8 mouse cellular contexts compared by ENCODE assay signal in genomic region chr14:46380286-46380721, GRCm38 (mm10). TPM values are rescaled to one million over a fixed set of nuclear protein-coding genes. Genes with fewer than 3 reads are reported as not detected.
DNase-seq lines count a peak whose midpoint lies in the region; ATAC-seq lines count a peak whose summit lies in the region.

No protein-coding gene starts in this region.

- peak overlapping the region; percentile 49 for H3K4me2 ChIP-seq in midbrain, embryonic 15.5 days

- H3K27me3 ChIP-seq in limb, embryonic 10.5 days (ENCODE audit: low read depth, poor library complexity, severe bottlenecking): peaks cover 38% of the 10 kb centered on the region; the same call in 1 of the 2 replicates
- H3K27me3 ChIP-seq in midbrain, embryonic 15.5 days (replicated peaks): peaks cover 44% of the 10 kb centered on the region

- H3K36me3 ChIP-seq in limb, embryonic 10.5 days: peaks cover 32% of the 10 kb centered on the region
- H3K36me3 ChIP-seq in midbrain, embryonic 15.5 days (replicated peaks): no peaks in the 10 kb centered on the region

- H3K27ac ChIP-seq in limb, embryonic 10.5 days: peak overlapping the region; percentile 83
- H3K27ac ChIP-seq in midbrain, embryonic 15.5 days: no peak overlapping the region

- peaks cover 46% of the 10 kb centered on the region for H3K4me1 ChIP-seq in limb, embryonic 10.5 days
- peaks cover 10% of the 10 kb centered on the region for H3K4me1 ChIP-seq in midbrain, embryonic 15.5 days

- H3K9me3 ChIP-seq in limb, embryonic 10.5 days (replicated peaks): no peaks in the 10 kb centered on the region
- H3K9me3 ChIP-seq in midbrain, embryonic 15.5 days: no peaks in the 10 kb centered on the region

- peak overlapping the region; percentile 52 for H3K4me3 ChIP-seq in limb, embryonic 10.5 days
- peak overlapping the region; percentile 27 for H3K4me3 ChIP-seq in midbrain, embryonic 15.5 days

- no peak overlapping the region for H3K9ac ChIP-seq in midbrain, embryonic 15.5 days

- peak; percentile 52 for DNase-seq in R1 (ENCODE audit: low read depth, low spot score)
- peak; percentile 52 for DNase-seq in embryo, embryonic 10 days (ENCODE audit: low spot score)
- DNase-seq in heart, postnatal 4 days: peak; percentile 47
- DNase-seq in limb, embryonic 10.5 days (ENCODE audit: low spot score): peak; percentile 70
- no peak for DNase-seq in right cerebral cortex, adult 2 months (ENCODE audit: low spot score in 2 of 2)
- DNase-seq in adrenal gland, adult 8-10 months: no peak
- no peak for DNase-seq in right cerebral cortex, postnatal 4 days

- peak; percentile 80 for ATAC-seq in midbrain, embryonic 15.5 days (replicated peaks)

- WGBS in limb, embryonic 10.5 days: 6% methylated on average over 31 of the region's 31 CpGs
- 5% methylated on average over 31 of the region's 31 CpGs for WGBS in midbrain, embryonic 15.5 days

RNA-seq across cellular contexts. Expression of gene Gm15217, which starts 1.1 kb away (rescaled TPM):
- not detected for total RNA-seq in heart, postnatal 4 days (2021)
- 0.31 and 0.35 TPM in 2 replicates for polyA plus RNA-seq in limb, embryonic 10.5 days (2016; fragmentation: Nextera tagmentation; extraction: Ambion mirVana)
- polyA plus RNA-seq in midbrain, embryonic 15.5 days (2015; fragmentation: Nextera tagmentation; extraction: Ambion mirVana): not detected in 2 replicates
- total RNA-seq in adrenal gland, adult 8-10 months (2022): not detected

RNA-seq across cellular contexts. Expression of gene Bmp4, which starts 10.2 kb away (rescaled TPM):
- total RNA-seq in heart, postnatal 4 days (2021): 10 to 100 TPM; 10.2 to 16.2 TPM
- polyA plus RNA-seq in limb, embryonic 10.5 days (2016; fragmentation: Nextera tagmentation; extraction: Ambion mirVana): 73.3 and 87.4 TPM in 2 replicates
- polyA plus RNA-seq in midbrain, embryonic 15.5 days (2015; fragmentation: Nextera tagmentation; extraction: Ambion mirVana): 7.6 and 8.5 TPM in 2 replicates
- 10 to 100 TPM in 3 of 4 experiments, 1 to 10 TPM in 1; 9.5 to 20.1 (median 14.0) TPM for total RNA-seq in adrenal gland, adult 8-10 months (2022)

Comparison
In these comparisons a context has a peak if more than half of its experiments do, and no peak if none do; other contexts are left out.
1. DNase-seq: peak in R1 (single experiment), embryo, embryonic 10 days (single experiment), heart, postnatal 4 days (single experiment) and limb, embryonic 10.5 days (single experiment); none in right cerebral cortex, adult 2 months (0 of 2), adrenal gland, adult 8-10 months (single experiment) and right cerebral cortex, postnatal 4 days (single experiment).